Mouse (Mus musculus) bone marrow, adult 2 months (tissue): ENCODE data around the gene Rhoj.

Experiments used
- CTCF ChIP-seq: fragments of 200-500 bp; IDR thresholded peaks from 2 replicates; pipeline ENCODE4 v1.5.1; 2011; ENCODE audit warnings: low read length, control low read depth; ENCODE audit not compliant: control insufficient read depth, insufficient read depth
- POLR2A ChIP-seq: fragments of 200-500 bp; IDR thresholded peaks from 2 replicates; pipeline ENCODE4 v1.6.1; 2011; ENCODE audit warnings: low read depth, mild to moderate bottlenecking, control low read depth, low read length, borderline replicate concordance; ENCODE audit not compliant: control insufficient read depth

DNA sequence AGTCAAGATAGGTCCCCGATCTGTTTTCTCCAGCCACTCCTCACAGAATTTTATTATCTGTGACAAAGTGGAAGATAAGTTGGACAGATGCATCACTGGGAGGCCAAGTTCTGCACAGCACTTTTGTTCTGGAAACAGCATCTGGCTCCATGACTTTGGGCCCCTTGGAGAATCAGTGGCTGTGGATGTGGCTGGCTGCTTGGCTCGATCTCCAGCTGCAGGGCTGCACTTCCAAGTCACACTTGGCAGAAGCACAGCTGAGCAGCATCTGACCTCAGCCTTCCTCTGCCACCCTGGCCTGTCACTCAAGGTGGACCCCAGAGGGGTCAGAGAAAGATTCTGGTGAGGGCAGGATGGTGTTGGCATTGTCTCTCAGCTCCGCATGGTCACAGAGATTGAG is 22.0 kb upstream of the Rhoj start:
- no peak for TF ChIP-seq POLR2A
- no peak for TF ChIP-seq CTCF
